Mouse (Mus musculus) 416B (cell line): ENCODE results near the gene Gm36210.
A peak's percentile ranks its signal among the peaks of the same experiment; 100 is the strongest.

Source experiments
- DNase-seq: peaks from one replicate; pipeline ENCODE4 v3.0.0; 2011; ENCODE audit warnings: low read depth

Gm36210 gene

GRCm38 (mm10) chr7:4922931-4923565 lies 16.7 kb upstream of the Gm36210 start:
- DNase-seq: no peak

GRCm38 (mm10) chr7:4922508-4922907 lies 16.2 kb upstream of the Gm36210 start:
- DNase-seq: peak; percentile 59

- no peak for DNase-seq
Measured at GRCm38 (mm10) chr7:4921824-4922482, 15.6 kb upstream of the Gm36210 start, which contains the start of gene Nat14. Nat14 (plus strand) TSS chr7:4922028.

GRCm38 (mm10) chr7:4920976-4921823 lies 14.9 kb upstream of the Gm36210 start:
- peak; percentile 86 for DNase-seq

GRCm38 (mm10) chr7:4920496-4920895 lies 14.2 kb upstream of the Gm36210 start:
- no peak for DNase-seq

GRCm38 (mm10) chr7:4919971-4920370 lies 13.7 kb upstream of the Gm36210 start:
- DNase-seq: no peak

- no peak for DNase-seq
Measured at GRCm38 (mm10) chr7:4919096-4919495, 12.8 kb upstream of the Gm36210 start.

- no peak for DNase-seq
Measured at GRCm38 (mm10) chr7:4918681-4919080, 12.4 kb upstream of the Gm36210 start.

GRCm38 (mm10) chr7:4917494-4917893 lies 11.2 kb upstream of the Gm36210 start:
- no peak for DNase-seq

- no peak for DNase-seq
Measured at GRCm38 (mm10) chr7:4915669-4916416, 9.5 kb upstream of the Gm36210 start.

GRCm38 (mm10) chr7:4915007-4915665 lies 8.8 kb upstream of the Gm36210 start, which contains the start of gene Zfp628:
Zfp628 (plus strand) TSS chr7:4915217.
- peak; percentile 94 for DNase-seq

GRCm38 (mm10) chr7:4912248-4912647 lies 5.9 kb upstream of the Gm36210 start:
- peak; percentile 77 for DNase-seq

- DNase-seq: no peak
Measured at GRCm38 (mm10) chr7:4911561-4911960, 5.2 kb upstream of the Gm36210 start.

GRCm38 (mm10) chr7:4902404-4902803 lies 3.9 kb downstream of the Gm36210 start:
- no peak for DNase-seq

- DNase-seq: peak; percentile 30
Measured at GRCm38 (mm10) chr7:4901171-4901570, 5.1 kb downstream of the Gm36210 start.

- no peak for DNase-seq
Measured at GRCm38 (mm10) chr7:4900523-4900851, 5.8 kb downstream of the Gm36210 start.

- no peak for DNase-seq
Measured at GRCm38 (mm10) chr7:4899649-4900522, 6.4 kb downstream of the Gm36210 start.

GRCm38 (mm10) chr7:4898851-4899648 lies 7.3 kb downstream of the Gm36210 start:
- no peak for DNase-seq

GRCm38 (mm10) chr7:4895186-4895585 lies 11.1 kb downstream of the Gm36210 start:
- no peak for DNase-seq

- no peak for DNase-seq
Measured at GRCm38 (mm10) chr7:4886680-4887079, 19.6 kb downstream of the Gm36210 start.
